Mouse (Mus musculus) ovary, adult 10 weeks (tissue): ENCODE measurements around the gene Grem2. TPM values are rescaled to one million over a fixed set of nuclear protein-coding genes. Genes with fewer than 3 reads are reported as not detected.

Source experiments
- polyA plus RNA-seq: library from polyadenylated mRNA; stranded (reverse); fragments of 350-450 nt; fragmentation: Illumina TruSeq; extraction: RNeasy Lipid Tissue Mini Kit (QIAGEN cat#74804); gene quantifications from one replicate; pipeline ENCODE4 v1.2.3, GENCODE M21; 2014

The Grem2 gene
- 115 TPM for polyA plus RNA-seq

GRCm38 (mm10) chr1:174921298-174921955, at the start of gene Grem2:
Gene Grem2 (minus strand): TSS chr1:174921819.

